Mouse (Mus musculus) layer of hippocampus, postnatal 25 days (tissue): ENCODE results near the gene Ankrd12. TPM values are rescaled to one million over a fixed set of nuclear protein-coding genes. Genes with fewer than 3 reads are reported as not detected.

ENCODE experiments used
- DNase-seq, 2 experiments: peaks; one replicate each; pipeline ENCODE4 v3.0.0; 2022; ENCODE audit warnings: mixed read lengths in 2 of 2, low spot score in 1 of 2; ENCODE audit errors: extremely low spot score in 1 of 2
- total RNA-seq, 2 experiments: library from RNA; stranded (reverse); gene quantifications; 2 replicates each; pipeline ENCODE4 v1.2.3; 2021

Ankrd12 gene
- total RNA-seq: 100 to 1,000 TPM; 146 to 159 TPM

GRCm38 (mm10) chr17:66076934-66077333 is at the start of gene Ankrd12:
Ankrd12 (minus strand) TSS chr17:66077089.
- peak; percentile 89 to 93 for DNase-seq

DNA sequence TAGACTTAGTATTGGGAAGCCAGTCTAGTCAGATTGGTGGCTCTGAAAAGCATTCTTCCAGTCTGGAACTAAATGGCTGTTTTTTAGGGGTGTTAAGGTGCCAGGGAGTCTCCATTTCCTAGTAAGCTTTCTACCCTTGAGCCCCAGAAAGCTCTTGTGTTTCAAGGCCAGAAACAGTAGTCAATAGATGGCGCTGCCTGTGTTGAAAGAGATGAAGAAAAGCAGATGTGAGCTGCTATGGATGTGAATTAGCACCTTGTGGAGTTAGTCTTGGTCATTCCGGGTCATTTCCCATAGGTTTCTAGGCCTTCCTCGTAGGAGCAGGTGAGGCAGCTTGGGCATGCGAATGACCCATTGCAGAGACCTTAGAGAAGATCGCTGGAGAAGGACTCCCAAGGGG is 48.3 kb upstream of the Ankrd12 start:
- DNase-seq: no peak

GRCm38 (mm10) chr17:66123816-66124610 is 47.1 kb upstream of the Ankrd12 start:
- DNase-seq: no peak

GRCm38 (mm10) chr17:66123066-66123815 is 46.4 kb upstream of the Ankrd12 start, which contains the start of gene Ddx11:
Ddx11 (plus strand) TSS chr17:66123520.
- DNase-seq: peak; percentile 85 to 97

- DNase-seq: no peak
Measured at GRCm38 (mm10) chr17:66120701-66121100, 43.8 kb upstream of the Ankrd12 start.

- no peak for DNase-seq
Measured at GRCm38 (mm10) chr17:66118991-66119390, 42.1 kb upstream of the Ankrd12 start.

GRCm38 (mm10) chr17:66112166-66112565 is 35.3 kb upstream of the Ankrd12 start:
- DNase-seq: no peak

GRCm38 (mm10) chr17:66111402-66111959 is 34.6 kb upstream of the Ankrd12 start, which contains the start of gene Washc1:
Washc1 (plus strand) TSS chr17:66111545.
- peak; percentile 63 to 81 for DNase-seq

DNA sequence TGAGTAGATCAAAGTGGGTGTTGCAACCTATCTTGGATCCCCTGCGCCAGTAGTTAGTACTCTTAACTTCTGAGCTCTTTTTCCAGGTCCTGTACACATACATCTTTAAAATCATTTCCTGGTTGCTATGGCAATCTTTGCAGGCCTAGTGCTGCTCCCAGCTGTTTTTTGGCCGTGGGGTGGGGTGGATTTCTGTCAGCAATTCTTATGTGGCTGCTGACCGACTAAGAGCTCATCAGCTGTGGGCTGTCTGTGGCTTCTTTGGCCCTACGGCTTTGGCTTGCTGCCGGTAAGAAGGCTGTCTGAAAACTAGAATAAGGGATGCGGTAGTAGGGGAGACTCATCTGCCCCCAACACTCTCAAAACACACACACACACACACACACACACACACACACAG is 33.9 kb upstream of the Ankrd12 start:
- no peak for DNase-seq

GRCm38 (mm10) chr17:66108198-66108597 is 31.3 kb upstream of the Ankrd12 start:
- DNase-seq: no peak

- DNase-seq: no peak
Measured at GRCm38 (mm10) chr17:66107466-66107865, 30.6 kb upstream of the Ankrd12 start.

GRCm38 (mm10) chr17:66106601-66107267 is 29.8 kb upstream of the Ankrd12 start:
- peak in 1 of 2 experiments; percentile 64 for DNase-seq

DNA sequence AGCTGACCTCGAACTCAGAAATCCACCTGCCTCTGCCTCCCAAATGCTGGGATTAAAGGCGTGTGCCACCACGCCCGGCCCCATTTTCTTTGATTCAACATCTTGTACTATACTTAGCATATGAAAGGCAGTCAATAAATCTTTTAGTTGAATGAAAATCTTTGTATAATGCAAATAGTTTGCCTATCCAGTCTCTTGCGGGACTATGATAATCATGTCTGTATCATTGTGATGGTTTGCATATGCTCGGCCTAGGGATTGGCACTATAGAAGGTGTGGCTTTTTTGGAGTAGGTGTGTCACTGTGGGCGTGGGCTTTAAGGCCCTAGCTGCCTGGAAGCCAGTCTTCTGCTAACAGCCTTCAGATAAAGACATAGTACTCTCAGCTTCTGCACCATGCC is 27.2 kb upstream of the Ankrd12 start:
- DNase-seq: no peak

DNA sequence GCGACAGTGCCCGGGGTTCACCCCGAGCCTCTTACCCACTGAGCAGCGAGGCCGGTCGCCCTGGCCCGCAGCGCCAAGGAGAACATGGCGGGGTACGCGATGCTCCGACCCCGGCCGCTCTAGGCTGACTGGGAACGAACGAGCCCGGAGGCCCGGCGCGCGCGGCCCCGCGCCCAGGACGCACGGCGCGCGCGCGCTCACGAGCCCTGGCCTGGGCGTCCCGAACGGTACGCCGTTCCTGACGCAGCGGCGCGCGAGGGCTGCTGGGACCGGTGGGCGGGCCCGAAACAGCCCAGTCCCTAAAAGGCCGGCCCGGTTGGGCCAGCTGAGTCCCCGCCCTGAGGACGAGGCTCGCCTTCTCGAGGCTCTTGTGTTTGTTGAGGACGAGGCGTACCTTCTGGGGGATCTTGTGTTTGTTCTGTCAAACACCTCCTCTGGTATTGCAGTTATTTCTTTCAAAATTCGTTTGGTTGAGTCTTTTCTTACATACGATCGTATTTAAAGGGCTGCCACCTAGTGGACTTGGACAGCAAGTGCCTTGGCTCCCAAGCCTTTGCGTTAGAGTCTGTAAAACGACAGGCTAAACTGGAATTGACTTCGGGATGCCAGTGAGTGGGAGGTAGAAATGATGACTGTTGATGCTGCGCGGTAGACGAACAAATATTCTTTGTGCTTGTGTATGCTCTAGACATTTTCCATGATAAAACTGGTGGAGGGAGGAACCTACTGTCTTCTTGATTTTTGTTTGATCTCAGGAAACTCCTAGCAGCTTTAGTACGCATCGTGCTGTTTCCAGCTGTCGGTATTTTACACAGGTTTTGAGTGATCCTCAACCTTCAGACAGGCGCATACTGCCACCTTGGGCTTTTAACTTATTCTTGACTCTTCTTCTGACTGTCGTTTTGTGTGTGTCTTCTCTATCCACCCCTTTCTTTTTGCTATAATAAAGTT is 24.8 kb upstream of the Ankrd12 start, which contains the start of gene Ndufv2:
Gene Ndufv2, minus strand, starts transcription at position 180 of the 951 bp plus-strand sequence.
- DNase-seq: peak; percentile 82 to 83

DNA sequence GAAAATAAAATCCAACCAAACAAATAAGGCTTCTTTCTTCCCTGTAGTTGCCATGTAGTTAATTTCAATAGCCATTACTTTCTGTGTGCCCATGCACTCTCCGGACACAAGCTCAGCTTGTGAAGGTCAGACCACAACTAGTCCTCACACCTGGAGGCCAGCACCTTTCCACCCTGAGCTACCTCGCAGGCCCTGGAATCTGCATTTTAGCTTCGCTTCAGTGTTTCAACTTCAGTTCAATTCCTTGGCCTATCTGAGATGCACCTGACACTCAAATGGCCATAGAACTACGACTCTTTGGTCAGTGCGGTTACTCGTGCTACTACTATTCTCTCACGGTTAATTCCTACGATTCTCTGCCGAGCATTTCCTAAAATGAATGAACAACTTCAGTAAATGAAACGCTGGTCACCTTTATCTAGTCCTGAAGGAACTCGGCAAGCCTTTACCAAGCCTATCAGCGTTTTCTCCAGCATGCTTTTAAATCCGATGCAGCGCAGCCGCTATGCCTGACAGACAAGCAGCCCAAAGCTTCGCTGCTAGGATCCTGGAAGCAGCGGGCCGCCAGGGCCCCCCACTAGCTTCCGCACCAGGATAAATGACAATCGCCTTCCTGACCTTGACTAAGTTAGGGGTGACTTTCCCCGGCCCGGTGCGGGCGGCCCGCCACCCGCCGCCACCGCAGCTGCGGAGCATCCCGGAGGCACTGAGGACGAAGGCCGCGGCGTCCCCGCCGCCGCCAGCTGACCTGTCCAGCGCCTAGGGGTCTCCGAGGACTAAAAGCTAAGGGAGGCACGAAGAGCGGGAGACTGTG is 23.9 kb upstream of the Ankrd12 start:
- DNase-seq: no peak

GRCm38 (mm10) chr17:66092664-66093063 is 15.8 kb upstream of the Ankrd12 start:
- DNase-seq: no peak

GRCm38 (mm10) chr17:66092065-66092464 is 15.2 kb upstream of the Ankrd12 start:
- no peak for DNase-seq

GRCm38 (mm10) chr17:66091392-66091791 is 14.5 kb upstream of the Ankrd12 start:
- DNase-seq: no peak

GRCm38 (mm10) chr17:66090251-66090650 is 13.4 kb upstream of the Ankrd12 start:
- DNase-seq: no peak
